Mouse (Mus musculus) heart, postnatal 0 days (tissue): ENCODE data around the gene H2-K1.
"Not testable (repeated sequence)": the region's sequence is repeated elsewhere in the genome, so short reads cannot be mapped to it uniquely, and the experiment has no call there.

Experiments
- CTCF ChIP-seq: IDR thresholded peaks from 2 replicates; pipeline ENCODE4 v1.5.1; 2016; ENCODE audit warnings: antibody characterized with exemption, control low read depth, low read depth
- EP300 ChIP-seq: IDR thresholded peaks from 2 replicates; pipeline ENCODE4 v1.6.1; 2016; ENCODE audit warnings: antibody characterized with exemption, low read depth

DNA sequence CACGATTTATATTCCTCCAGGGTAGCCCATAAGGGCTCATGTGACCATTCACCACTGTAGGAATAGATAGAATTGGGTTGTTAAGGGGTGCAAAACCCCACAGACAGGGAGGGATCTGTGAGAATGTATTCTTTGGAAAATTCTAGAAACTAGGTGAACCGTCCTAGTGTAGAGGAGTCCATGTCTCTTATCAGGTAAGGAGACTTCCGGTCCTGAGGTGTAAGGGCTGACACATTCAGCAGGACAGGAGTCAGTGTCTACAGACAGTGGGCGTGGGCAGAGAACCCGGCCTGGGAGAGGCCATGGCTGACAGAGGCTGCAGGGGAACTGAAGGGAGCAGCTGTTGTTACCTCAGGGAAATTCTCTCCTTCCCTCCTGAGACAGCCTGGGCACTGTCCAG lies 1.4 kb downstream of the H2-K1 start:
- TF ChIP-seq CTCF, EP300: not testable (repeated sequence)
